Mouse (Mus musculus) bone marrow, adult 2 months (tissue): ENCODE data around the gene Far2.

Experiments used
- CTCF ChIP-seq: fragments of 200-500 bp; IDR thresholded peaks from 2 replicates; pipeline ENCODE4 v1.5.1; 2011; ENCODE audit warnings: low read length, control low read depth; ENCODE audit not compliant: control insufficient read depth, insufficient read depth
- POLR2A ChIP-seq: fragments of 200-500 bp; IDR thresholded peaks from 2 replicates; pipeline ENCODE4 v1.6.1; 2011; ENCODE audit warnings: low read depth, mild to moderate bottlenecking, control low read depth, low read length, borderline replicate concordance; ENCODE audit not compliant: control insufficient read depth

- TF ChIP-seq CTCF (no peak), POLR2A (no peak)
Observed at GRCm38 (mm10) chr6:148222686-148223085, 175.6 kb downstream of the Far2 start.
